Mouse (Mus musculus): ENCODE results near the gene Brsk1.

Brsk1 gene

DNA sequence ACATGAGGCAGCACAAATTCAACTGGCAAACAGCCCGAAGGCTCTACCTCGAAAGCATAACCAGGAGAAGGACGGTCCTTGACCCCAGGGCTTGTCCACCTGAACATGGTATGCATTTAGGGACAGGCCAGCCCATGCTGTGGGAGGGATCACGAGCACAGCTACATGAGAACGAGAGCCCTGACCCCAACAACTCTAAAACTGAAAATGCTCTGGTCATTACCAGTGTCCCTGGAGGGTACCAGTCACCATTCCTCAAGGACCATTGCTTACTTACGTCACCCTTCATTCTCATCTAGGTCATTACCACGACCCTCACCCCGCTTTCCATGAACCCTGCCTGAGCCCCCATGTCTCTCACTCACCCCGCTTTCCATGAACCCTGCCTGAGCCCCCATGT lies 21.2 kb upstream of the Brsk1 start:
- no peak for DNase-seq (ENCODE audit: low spot score)

DNA sequence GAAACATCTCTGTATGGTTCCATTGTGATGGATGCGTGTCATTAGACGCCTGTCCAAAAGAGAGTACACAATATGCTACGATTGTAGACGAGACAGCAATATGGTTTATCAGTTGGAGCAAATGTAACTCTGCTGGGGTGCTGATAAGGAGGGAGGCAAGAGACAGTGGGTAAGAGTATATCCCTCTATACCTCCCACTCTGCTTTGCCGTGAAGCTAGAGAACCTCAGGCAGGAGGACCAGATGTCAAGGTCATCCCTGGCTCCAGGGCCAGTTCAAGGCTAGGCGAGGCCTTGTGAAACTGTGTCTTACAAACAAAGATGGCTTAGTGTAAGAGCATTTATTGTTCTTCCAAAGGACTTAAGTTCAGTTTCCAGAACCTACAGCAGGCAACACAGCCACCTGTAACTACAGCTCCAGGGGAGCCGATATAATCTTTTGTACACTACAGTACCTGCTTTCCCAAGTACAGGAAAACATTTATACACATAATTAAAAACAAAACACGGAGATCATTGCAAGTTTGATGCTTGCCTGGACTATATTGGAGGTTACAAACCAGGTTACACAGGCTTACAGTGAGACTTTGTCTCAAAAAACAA lies 19.6 kb upstream of the Brsk1 start:
- no peak for DNase-seq (ENCODE audit: low spot score)

DNA sequence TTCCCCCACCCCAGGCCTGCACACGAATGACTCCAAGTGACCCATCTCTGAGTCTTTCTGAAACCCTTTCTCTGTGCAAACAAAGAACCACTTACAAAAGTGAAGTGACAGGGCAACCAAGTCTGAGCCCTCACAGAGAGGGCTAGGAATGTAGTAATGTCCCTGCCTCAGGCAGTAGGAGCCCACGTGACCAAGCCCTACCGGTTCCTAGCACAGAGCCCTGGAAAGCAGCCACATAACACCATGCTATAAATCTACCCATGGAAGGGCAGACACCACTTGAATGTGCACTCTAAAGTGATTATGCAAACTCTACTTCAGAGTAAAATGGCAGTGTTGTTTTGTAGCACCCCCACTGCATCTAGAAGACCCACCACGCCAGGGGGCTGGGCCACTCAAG lies 18.4 kb upstream of the Brsk1 start:
- DNase-seq (ENCODE audit: low spot score): no peak

DNA sequence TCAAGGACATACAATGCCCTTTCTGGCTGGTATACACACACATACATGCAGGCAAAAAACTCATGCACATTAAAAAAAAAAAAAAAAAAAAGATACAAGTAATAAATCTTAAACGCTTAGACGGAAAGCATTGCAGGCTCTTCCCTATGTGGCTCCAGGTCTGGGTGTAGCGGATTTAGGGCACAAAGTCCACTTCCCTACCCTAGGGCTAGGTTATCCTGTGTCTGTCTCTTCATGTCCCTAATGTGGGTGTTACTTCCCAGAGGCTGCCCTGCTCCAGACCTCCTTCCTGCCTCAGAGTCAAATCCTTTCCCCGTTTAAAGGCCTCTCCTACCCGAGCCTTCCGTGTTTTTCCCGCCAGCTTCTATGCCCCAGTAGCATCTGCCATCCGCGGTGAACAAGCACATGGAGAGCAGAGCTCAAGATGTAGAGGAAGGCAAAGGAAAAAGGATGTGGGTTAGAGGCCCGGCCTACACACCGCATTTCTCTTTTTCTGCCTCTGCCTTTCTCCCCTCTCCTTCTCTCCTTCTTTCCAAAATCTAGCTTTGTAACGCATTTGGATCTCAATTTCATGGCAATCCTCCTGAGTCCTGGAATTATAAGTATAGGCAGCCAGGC lies 16.2 kb upstream of the Brsk1 start:
- DNase-seq (ENCODE audit: low spot score): no peak

DNA sequence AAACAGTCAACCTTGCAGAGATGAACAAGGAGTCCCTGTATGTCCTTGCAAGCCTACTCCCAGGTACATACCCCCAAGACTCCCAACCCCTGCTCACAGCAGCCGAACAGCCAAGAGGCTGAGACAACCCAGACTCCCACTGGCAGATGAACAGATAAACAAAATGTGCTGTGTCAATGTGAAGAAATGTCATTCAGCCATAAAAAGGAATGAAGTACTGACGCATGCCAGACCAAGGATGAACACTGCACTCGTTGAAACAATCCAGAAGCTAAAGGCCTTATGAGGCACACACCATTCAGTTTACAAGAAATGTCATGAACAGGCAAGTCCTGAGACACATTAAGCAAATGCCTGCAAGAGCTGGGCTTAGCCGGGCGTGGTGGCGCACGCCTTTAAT lies 15.2 kb upstream of the Brsk1 start:
- DNase-seq (ENCODE audit: low spot score): no peak

DNA sequence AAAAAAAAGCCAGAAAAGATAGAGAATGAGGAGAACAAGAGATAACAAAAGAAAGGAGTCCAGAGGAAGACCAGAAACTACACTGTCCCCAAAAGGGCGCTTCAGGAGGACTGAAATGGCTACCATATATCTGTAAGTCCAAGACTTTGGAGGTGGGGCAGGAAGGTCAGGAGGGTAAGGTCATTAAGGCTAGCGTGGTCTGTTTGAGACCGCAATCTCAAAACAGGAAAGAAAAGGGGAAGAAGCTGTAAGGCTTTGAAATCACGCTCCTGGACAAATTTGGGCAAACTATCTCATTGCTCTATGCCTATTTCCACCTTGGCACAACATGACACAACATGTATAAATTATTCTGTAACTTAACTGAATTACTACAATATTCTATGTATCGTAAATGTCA lies 7.1 kb upstream of the Brsk1 start:
- no peak for DNase-seq (ENCODE audit: low spot score)

DNA sequence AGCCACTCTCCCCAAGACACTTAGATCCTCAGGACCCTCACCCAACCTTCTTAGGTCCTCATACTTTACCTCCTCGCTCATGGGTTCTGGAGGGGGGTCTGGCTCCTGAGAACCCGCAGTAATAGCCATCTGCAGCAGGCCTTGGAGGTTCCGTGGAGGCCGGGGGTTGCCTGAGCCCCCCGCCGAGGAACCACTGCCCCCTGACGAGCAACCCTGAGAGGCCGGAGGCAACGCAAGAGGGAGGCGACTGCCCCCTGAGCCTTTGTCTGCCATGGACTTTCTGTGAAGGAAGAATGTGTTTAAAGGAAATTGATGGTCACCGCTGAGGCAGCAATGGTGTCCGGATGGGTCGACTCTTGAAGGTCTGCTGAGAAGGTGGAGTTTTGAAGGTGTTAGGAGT lies 6.2 kb upstream of the Brsk1 start:
- no peak for DNase-seq (ENCODE audit: low spot score)

DNA sequence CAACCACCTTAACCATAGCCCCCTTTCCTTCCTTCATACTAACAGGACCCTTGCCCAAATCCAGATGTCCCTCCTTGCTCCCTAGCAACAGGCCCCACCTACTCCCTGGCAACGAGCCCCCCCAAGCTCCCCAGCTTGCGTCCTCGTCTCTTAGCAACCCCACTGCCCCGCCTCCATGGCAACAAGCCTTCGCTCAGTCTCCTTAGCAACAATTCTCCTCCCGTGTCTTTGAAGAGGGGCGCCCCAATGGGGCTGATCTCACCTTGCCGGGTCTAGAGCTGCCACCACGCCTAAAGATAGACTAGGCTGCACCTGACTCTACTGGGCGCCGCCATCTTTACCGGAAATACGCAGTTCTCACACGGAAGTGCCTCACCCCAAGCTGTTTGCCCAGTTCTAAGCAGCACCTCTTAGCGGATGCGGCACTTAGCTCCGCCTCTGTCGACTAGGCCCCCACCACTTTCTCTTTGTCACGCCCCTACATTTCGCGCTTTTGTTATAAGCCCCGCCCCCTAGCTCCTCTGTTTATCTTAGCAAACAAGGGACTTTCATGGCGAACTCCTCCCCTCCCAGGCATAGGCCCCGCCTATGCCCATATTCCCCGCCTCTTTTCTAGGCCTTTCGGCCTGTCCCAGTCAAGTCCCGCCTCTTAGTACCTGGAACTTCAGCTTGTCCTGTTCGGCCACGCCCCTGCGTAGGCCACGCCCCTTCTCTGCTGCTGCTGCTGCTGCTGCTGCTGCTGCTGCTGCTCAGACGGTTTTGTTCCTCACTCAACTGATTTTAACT lies 5.6 kb upstream of the Brsk1 start, which contains the start of gene Hspbp1:
TSS of gene Hspbp1 (minus strand) at position 437 of the 786 bp plus-strand sequence.
- DNase-seq (ENCODE audit: low spot score): peak; percentile 95

DNA sequence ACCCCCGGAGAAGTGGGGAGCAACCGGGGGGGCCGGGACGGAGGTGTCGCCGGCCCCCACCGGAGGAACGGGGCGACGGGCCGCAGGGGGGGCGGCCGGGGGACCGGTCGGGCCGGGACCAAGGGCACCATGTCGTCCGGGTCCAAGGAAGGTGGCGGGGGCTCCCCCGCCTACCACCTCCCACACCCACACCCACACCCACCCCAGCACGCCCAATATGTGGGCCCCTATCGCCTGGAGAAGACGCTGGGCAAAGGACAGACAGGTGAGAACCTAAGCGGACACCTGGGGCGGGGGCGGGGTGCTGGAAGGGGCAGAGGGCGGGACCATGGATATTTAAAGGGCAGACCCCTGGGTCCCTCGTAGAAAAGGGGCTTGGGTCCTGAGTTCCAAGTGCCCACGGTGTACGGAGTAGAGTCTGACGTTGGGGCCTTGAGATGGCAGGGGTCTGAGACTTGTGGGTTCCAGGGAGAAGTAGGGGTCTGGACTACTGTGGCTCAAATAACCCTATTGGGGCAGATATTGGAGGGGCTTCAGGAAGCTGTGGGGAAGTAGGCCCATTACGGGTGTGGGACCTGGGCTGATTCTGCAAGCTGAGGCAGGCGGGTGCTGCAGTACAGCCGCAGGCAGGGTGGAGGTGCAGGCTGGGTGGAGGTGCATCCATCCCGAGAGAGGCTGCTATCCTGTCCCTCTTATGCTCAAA lies 698 bp downstream of the Brsk1 start:
- no peak for DNase-seq (ENCODE audit: low spot score)

DNA sequence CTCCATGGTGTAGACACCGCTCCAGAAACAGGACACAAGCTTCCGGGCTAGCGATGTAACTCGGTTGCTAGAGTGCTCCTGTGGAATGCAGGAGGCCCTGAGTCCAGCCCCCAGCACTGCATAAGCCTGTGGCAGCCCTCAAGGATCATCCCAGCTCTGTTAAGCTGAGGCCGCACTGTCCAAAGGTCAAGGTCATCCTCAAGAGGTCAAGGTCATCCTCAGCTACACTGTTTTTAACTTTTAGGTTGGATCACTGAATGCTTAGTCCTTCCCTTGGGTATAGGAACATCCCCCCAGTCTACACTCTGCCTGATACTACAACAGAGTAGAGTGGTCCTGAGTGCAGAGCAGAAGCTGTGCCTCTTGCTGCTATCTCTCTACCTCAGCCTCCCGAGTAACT lies 2.6 kb downstream of the Brsk1 start:
- no peak for DNase-seq (ENCODE audit: low spot score)

DNA sequence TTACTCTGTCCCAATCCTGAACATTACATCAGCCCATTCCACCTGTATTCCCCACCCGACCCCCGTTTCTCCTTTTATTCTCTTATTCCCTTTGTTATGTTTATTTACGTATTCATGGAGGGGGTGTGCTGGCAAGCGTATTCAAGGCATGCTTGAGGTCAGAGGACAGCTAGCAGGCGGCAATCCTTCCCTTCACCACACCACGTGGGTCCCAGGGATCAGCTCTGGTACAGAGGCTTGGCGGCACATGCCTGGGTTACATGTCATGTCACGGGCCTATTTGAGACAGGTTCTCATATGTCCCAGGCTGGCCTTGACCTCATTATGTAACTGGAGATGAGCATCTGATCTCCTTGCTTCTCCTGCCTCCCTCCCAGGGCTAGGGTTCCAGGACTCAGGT lies 11.9 kb downstream of the Brsk1 start:
- no peak for DNase-seq (ENCODE audit: low spot score)

DNA sequence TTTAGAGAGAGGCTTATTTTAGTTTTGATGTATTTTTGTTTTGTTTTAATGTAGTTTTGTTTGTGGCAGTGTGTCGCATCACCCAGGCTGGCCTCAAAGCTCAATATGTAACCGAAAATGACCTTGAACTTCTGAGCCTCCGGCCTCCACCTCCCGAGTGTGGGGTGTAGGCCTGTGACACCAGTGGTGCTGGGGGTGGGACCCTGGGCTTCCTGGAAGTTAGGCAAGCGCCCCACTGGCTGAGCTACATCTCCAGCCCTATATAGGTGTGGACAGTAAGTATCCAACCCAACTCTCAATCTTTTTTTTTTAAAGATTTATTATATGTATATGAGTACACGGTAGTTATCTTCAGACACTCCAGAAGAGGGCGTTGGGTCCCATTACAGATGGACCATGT lies 12.8 kb downstream of the Brsk1 start:
- no peak for DNase-seq (ENCODE audit: low spot score)

DNA sequence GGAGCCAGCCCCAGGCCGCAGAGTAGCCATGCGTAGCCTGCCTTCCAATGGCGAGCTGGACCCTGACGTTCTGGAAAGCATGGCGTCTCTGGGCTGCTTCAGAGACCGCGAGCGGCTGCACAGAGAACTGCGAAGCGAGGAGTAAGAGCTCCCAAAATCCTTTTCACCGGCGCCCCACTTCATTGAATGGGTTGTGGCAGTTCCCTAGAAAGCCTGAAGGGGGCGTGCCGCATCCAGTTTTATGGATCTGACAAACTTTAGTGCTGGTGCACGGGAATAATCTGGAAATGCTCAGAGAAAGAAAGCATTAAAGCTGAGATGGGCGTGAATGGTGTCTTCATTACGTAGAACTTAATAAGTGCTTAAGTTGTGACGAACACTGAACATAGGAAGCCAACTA lies 14.7 kb downstream of the Brsk1 start:
- peak; percentile 54 for DNase-seq (ENCODE audit: low spot score)

DNA sequence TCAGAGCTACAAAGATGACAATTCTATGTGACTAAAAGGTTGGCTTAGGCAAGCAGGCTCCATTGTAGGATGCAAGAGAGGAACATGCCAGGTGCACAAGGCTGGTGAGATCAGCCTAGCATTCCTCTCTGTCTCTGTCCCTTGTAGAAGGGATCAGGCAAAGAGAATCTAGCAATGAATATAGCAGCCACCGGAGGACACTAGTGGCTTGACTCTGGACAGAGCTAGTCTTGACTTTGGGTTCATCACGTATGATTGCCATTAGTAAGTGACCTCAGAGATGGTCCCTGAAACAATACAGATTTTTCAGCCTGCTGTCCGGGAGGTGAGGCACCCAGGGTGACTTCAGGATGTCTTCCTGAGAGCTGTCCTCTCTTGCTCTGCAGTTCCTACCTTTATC lies 22.2 kb downstream of the Brsk1 start:
- DNase-seq (ENCODE audit: low spot score): no peak

DNA sequence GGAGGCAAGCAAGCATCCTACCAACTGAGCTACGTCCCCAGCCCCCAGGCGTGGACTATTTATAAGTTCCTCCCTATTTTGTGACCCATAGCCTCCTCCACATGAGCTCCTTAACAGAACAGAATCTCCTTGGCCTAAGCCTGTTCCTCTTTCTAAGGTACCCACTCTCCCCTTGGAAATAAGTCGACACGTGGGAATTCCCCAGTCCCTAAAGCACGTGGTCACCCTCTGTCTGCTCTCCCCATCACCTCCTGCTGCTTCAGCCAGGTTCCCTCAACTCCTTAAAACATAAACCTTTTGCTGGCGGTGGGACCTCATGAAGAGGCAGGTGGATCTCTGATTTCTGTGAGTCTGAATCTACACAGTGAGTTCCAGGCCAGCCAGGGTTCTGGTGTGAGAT lies 26.6 kb downstream of the Brsk1 start:
- no peak for DNase-seq (ENCODE audit: low spot score)

DNA sequence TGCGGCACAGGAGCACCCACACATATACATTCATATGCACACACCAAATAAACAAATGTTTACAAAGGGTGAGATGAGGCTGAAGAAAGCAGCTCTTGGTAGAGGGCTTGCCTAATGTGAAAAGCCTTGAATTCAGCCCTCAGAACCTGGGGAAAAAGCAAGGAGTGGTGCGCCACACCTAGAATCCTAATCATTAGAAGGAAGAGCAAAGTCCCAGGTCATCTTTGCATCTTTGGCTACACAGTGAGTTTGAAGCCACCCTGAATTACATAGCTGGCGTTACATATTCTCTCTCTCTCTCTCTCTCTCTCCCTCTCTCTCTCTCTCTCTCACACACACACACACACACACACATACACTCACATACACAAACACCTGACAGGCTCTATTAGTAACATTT lies 28.9 kb downstream of the Brsk1 start:
- no peak for DNase-seq (ENCODE audit: low spot score)

DNA sequence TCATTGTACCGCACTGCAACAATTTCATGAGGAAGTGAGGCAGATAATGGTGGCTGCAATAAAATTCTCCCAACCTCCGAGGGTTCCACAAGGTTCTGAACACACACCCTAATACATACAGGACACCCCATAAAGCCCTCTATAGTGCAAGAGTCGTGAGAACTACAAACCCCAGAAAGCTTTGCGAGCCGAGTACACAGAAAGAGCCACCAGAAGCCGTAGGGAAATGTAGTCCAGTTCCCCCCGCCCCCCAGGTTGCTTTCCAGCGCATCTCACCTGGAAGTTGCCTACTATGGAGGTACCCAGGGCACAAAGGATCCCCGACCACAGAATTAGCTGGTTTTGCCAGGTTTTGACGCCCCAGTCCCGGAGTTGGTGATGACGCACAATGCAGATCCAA lies 33.1 kb downstream of the Brsk1 start:
- DNase-seq (ENCODE audit: low spot score): peak; percentile 52

DNA sequence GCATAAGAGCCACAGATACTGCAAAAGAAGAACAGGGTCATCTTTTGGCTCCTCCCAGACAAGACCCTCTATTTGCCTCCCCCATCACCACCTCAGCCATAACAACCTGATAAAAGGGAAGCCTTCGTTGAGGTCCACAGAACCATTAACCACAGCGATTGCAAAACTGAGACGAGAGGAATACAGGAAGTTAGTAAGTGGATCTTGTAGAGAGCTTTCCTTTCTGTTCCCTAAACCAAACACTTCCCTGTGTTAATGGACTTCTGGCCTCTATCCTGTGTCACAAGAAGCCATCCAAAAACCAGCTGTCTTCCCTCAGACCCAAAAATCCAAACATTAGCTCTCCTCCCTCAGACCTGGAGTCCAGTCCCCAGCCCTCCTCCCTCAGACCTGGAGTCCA lies 34.0 kb downstream of the Brsk1 start:
- DNase-seq (ENCODE audit: low spot score): no peak

DNA sequence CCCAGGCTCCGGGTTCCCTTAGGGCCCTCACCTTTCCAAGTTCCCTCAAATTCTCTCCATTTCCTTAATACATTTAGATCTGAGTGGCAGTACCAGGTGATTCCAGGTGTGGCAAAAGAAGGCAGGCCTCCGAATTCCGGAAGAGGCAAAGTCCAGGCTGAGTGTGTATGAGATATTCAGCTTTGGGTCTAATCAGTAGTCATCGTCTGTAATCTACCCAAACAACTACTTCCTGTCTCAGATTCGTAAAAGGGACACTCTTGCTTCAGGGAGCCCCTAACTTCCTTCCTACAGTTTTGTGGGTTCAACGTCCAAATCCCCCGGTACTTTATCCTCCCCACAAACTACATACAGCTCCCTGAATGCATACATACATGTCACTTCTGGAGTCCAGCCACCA lies 34.8 kb downstream of the Brsk1 start, which contains the start of gene Tmem150b:
TSS of gene Tmem150b (minus strand) at position 81 of the 400 bp plus-strand sequence.
- no peak for DNase-seq (ENCODE audit: low spot score)

DNA sequence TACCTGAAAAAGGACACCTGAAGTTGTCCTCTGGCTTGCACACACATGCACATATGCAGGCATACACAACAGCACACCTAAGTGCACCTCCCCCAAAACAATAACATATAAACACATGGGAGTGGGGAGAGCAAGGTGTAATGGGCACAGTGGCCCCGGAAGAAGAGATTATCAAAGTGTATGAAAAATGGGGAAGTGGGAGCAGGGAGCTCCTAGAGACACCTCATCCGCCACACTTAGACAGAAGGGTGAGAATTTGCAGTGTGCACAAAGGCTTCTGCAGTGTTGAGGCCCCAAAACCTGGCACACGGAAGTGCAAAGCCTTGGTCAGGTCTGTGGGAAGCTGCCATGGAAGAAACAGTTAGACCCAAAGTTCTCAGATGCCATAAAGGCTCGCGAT lies 40.7 kb downstream of the Brsk1 start:
- DNase-seq (ENCODE audit: low spot score): no peak

DNA sequence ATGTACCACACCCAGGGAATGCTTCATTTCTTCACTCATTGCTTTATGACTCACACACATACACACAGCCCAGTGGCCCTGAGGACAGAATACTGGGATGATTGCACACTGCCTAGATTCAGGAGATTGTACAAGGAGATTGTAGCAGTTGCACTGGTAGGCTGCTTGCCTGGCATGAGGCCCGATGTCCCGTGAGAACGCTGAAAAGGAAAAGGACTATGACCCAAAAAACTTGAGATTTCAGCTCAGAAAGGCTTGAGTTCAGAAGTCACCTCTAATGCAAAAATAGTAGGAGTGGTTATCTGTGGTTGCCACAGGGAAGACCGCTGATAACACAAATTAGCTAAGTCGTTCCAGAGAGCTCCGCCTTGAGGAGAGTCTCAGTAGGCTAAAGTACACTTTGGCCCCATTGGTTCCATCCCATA lies 42.6 kb downstream of the Brsk1 start:
- DNase-seq (ENCODE audit: low spot score): no peak

DNA sequence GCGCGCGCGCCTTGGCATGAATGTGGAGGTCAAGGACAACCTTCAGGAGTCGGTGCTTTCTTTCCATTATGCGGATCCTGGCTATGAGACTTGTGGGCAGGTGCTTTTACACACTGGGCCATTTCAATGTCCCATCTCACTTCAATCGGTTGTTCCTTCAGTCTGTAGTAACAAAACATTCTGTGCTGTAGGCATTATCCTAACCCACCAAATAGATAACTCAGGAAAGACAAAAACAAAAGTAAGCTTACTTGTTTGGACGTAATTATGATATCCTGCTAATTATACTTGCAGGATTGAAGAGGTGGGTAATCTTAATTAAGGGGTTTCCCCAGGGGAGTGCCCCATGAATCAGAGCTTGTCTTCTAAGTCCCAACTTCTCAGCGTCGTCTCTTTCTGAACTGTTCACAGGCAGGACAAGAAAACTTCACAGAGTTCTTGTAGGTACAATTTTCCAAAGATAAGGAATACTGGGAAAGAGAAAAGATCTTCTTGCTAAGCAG lies 48.7 kb downstream of the Brsk1 start:
- DNase-seq (ENCODE audit: low spot score): no peak
